Mouse (Mus musculus): ENCODE measurements at regions not wholly inside any gene's neighbourhood (a gene's known extent, or its start where the extent isn't known, plus 50 kb on each side); places are given as distances from the start of the nearest gene placed in this dataset.

GRCm38 (mm10) chr9:52529444-52529915 lies 150.1 kb downstream of the AI593442 start:
- H3K4me1 ChIP-seq (replicated peaks; ENCODE audit: control insufficient read depth in 2 of 2, insufficient read depth in 2 of 2, low read length in 1 of 2), result no peaks in the 10 kb centered on the region
- no peak overlapping the region for H3K27ac ChIP-seq
- ATAC-seq (ENCODE audit: insufficient read depth), result no peak
- H3K4me2 ChIP-seq (ENCODE audit: low read depth), result no peak overlapping the region
- no peak overlapping the region for H3K9ac ChIP-seq (replicated peaks)
- no peaks in the 10 kb centered on the region for H3K9me3 ChIP-seq (ENCODE audit: control insufficient read depth, low read length)
- H3K27me3 ChIP-seq (ENCODE audit: control insufficient read depth, insufficient read depth, low read length), result no peaks in the 10 kb centered on the region
- TF ChIP-seq EP300 (IDR thresholded peaks at IDR 0.05; ENCODE audit: low read depth), result no peak
- TF ChIP-seq CTCF (IDR thresholded peaks at IDR 0.05; ENCODE audit: low read depth), result no peak
- WGBS (ENCODE audit: insufficient replicate concordance), result 47% methylated on average over 6 of the region's 6 CpGs
- H3K36me3 ChIP-seq (replicated peaks; ENCODE audit: control insufficient read depth, insufficient read depth, low read depth), result no peaks in the 10 kb centered on the region
- no peak overlapping the region for H3K4me3 ChIP-seq (ENCODE audit: insufficient read depth in 1 of 2, low read depth in 2 of 2, low read length in 2 of 2)
- no peak for DNase-seq (ENCODE audit: low read depth in 3 of 3, low spot score in 3 of 3)

GRCm38 (mm10) chr9:52500487-52500886 lies 179.1 kb downstream of the AI593442 start:
- H3K4me2 ChIP-seq (ENCODE audit: low read depth), result no peak overlapping the region
- TF ChIP-seq EP300 (IDR thresholded peaks at IDR 0.05; ENCODE audit: low read depth) (no peak), CTCF (IDR thresholded peaks at IDR 0.05; ENCODE audit: low read depth) (no peak)
- H3K4me3 ChIP-seq (ENCODE audit: insufficient read depth in 1 of 2, low read depth in 2 of 2, low read length in 2 of 2), result no peak overlapping the region
- no peak overlapping the region for H3K27ac ChIP-seq
- ATAC-seq (ENCODE audit: insufficient read depth), result no peak
- H3K9ac ChIP-seq (replicated peaks), result no peak overlapping the region
- no peaks in the 10 kb centered on the region for H3K27me3 ChIP-seq (ENCODE audit: control insufficient read depth, insufficient read depth, low read length)
- no peaks in the 10 kb centered on the region for H3K36me3 ChIP-seq (replicated peaks; ENCODE audit: control insufficient read depth, insufficient read depth, low read depth)
- no peaks in the 10 kb centered on the region for H3K4me1 ChIP-seq (replicated peaks; ENCODE audit: control insufficient read depth in 2 of 2, insufficient read depth in 2 of 2, low read length in 1 of 2)
- DNase-seq (ENCODE audit: low read depth in 3 of 3, low spot score in 3 of 3), result no peak
- H3K9me3 ChIP-seq (ENCODE audit: control insufficient read depth, low read length), result no peaks in the 10 kb centered on the region
- whole genome bisulfite sequencing (ENCODE audit: insufficient replicate concordance), result 66% methylated on average over 3 of the region's 3 CpGs

- no peaks in the 10 kb centered on the region for H3K27me3 ChIP-seq (ENCODE audit: control insufficient read depth, insufficient read depth, low read length)
- no peak overlapping the region for H3K9ac ChIP-seq (replicated peaks)
- H3K27ac ChIP-seq, result no peak overlapping the region
- H3K4me3 ChIP-seq (ENCODE audit: insufficient read depth in 1 of 2, low read depth in 2 of 2, low read length in 2 of 2), result no peak overlapping the region
- WGBS (ENCODE audit: insufficient replicate concordance), result 46% methylated on average over 8 of the region's 8 CpGs
- TF ChIP-seq CTCF (IDR thresholded peaks at IDR 0.05; ENCODE audit: low read depth) (peak; percentile 31; the same call in 1 of the 2 replicates), EP300 (IDR thresholded peaks at IDR 0.05; ENCODE audit: low read depth) (no peak)
- H3K4me2 ChIP-seq (ENCODE audit: low read depth), result no peak overlapping the region
- ATAC-seq (ENCODE audit: insufficient read depth) (no peak), DNase-seq (ENCODE audit: low read depth in 3 of 3, low spot score in 3 of 3) (no peak)
- no peaks in the 10 kb centered on the region for H3K4me1 ChIP-seq (replicated peaks; ENCODE audit: control insufficient read depth in 2 of 2, insufficient read depth in 2 of 2, low read length in 1 of 2)
- no peaks in the 10 kb centered on the region for H3K9me3 ChIP-seq (ENCODE audit: control insufficient read depth, low read length)
- no peaks in the 10 kb centered on the region for H3K36me3 ChIP-seq (replicated peaks; ENCODE audit: control insufficient read depth, insufficient read depth, low read depth)
Measured at GRCm38 (mm10) chr9:52495483-52496270, 183.9 kb downstream of the AI593442 start.

- no peaks in the 10 kb centered on the region for H3K36me3 ChIP-seq (replicated peaks; ENCODE audit: control insufficient read depth, insufficient read depth, low read depth)
- H3K4me1 ChIP-seq (replicated peaks; ENCODE audit: control insufficient read depth in 2 of 2, insufficient read depth in 2 of 2, low read length in 1 of 2), result no peaks in the 10 kb centered on the region
- ATAC-seq (ENCODE audit: insufficient read depth), result no peak
- H3K4me2 ChIP-seq (ENCODE audit: low read depth), result no peak overlapping the region
- H3K9ac ChIP-seq (replicated peaks), result no peak overlapping the region
- WGBS (ENCODE audit: insufficient replicate concordance), result 52% methylated on average over 2 of the region's 2 CpGs
- no peak for DNase-seq (ENCODE audit: low read depth in 3 of 3, low spot score in 3 of 3)
- no peaks in the 10 kb centered on the region for H3K27me3 ChIP-seq (ENCODE audit: control insufficient read depth, insufficient read depth, low read length)
- no peak overlapping the region for H3K27ac ChIP-seq
- H3K9me3 ChIP-seq (ENCODE audit: control insufficient read depth, low read length), result no peaks in the 10 kb centered on the region
- TF ChIP-seq EP300 (IDR thresholded peaks at IDR 0.05; ENCODE audit: low read depth) (no peak), CTCF (IDR thresholded peaks at IDR 0.05; ENCODE audit: low read depth) (no peak)
- H3K4me3 ChIP-seq (ENCODE audit: insufficient read depth in 1 of 2, low read depth in 2 of 2, low read length in 2 of 2), result no peak overlapping the region
Measured at GRCm38 (mm10) chr9:52492947-52493505, 186.6 kb downstream of the AI593442 start.

- Histone ChIP-seq H3K36me3 (replicated peaks; ENCODE audit: control insufficient read depth, insufficient read depth, low read depth) (no peaks in the 10 kb centered on the region), H3K4me3 (ENCODE audit: insufficient read depth in 1 of 2, low read depth in 2 of 2, low read length in 2 of 2) (no peak overlapping the region), H3K9me3 (ENCODE audit: control insufficient read depth, low read length) (no peaks in the 10 kb centered on the region), H3K4me1 (replicated peaks; ENCODE audit: control insufficient read depth in 2 of 2, insufficient read depth in 2 of 2, low read length in 1 of 2) (no peaks in the 10 kb centered on the region), H3K27me3 (ENCODE audit: control insufficient read depth, insufficient read depth, low read length) (no peaks in the 10 kb centered on the region), H3K27ac (no peak overlapping the region), H3K9ac (replicated peaks) (no peak overlapping the region), H3K4me2 (ENCODE audit: low read depth) (no peak overlapping the region)
- TF ChIP-seq CTCF (IDR thresholded peaks at IDR 0.05; ENCODE audit: low read depth) (no peak), EP300 (IDR thresholded peaks at IDR 0.05; ENCODE audit: low read depth) (no peak)
- ATAC-seq (ENCODE audit: insufficient read depth) (no peak), DNase-seq (ENCODE audit: low read depth in 3 of 3, low spot score in 3 of 3) (no peak)
- WGBS (ENCODE audit: insufficient replicate concordance), result 59% methylated on average over 11 of the region's 11 CpGs
Measured at GRCm38 (mm10) chr9:52473555-52474196, 205.9 kb downstream of the AI593442 start.
